Mouse (Mus musculus): ENCODE data around the gene Olfr213. TPM values are rescaled to one million over a fixed set of nuclear protein-coding genes. Genes with fewer than 3 reads are reported as not detected.

Olfr213 gene
- total and polyA plus RNA-seq, 3 experiments = not detected

DNA sequence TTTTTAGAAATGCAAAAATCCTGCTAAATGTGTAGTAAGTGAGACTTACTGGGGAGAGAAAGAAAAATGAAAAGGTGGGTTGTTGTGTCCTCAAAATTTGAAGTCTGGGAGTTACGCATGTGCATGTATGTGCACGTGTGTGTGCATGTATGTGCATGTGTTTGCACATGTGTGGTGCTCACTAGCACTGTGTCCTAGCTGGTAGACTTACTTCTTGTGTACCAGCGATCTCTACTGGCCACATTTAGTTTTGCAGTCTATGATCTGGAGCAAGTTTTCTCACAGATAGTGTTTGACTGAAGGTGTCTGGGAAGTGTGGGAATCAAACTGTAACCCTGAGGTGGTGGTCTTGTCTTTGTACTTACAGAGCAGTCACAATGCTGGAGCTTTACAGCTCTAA, 31.6 kb downstream of the Olfr213 start:
- H3K27ac ChIP-seq (ENCODE audit: control insufficient read depth, low read depth, low read length) = no peak overlapping the region
- H3K4me1 ChIP-seq (ENCODE audit: control insufficient read depth in 1 of 2, insufficient read depth in 2 of 2, low read length in 2 of 2) = no peaks in the 10 kb centered on the region
- no peak overlapping the region for H3K4me3 ChIP-seq (ENCODE audit: control insufficient read depth in 1 of 2, insufficient read depth in 1 of 2, low read depth in 2 of 2, low read length in 2 of 2)
- peak; percentile 95 for TF ChIP-seq RAD21 (IDR thresholded peaks at IDR 0.05; ENCODE audit: low read depth, low read length)
- peak; percentile 74 for TF ChIP-seq MAX (IDR thresholded peaks at IDR 0.05; ENCODE audit: low read length)
- peak; percentile 91 for TF ChIP-seq ZC3H11A (IDR thresholded peaks at IDR 0.05; ENCODE audit: low read depth, low read length)
- no peak for TF ChIP-seq E2F4 (IDR thresholded peaks at IDR 0.05; ENCODE audit: borderline replicate concordance, low read depth, low read length)
- TF ChIP-seq CHD1 (IDR thresholded peaks at IDR 0.05; ENCODE audit: low read depth, low read length) = no peak
- TF ChIP-seq SMC3 (IDR thresholded peaks at IDR 0.05; ENCODE audit: low read depth, low read length) = peak; percentile 89
- no peak for TF ChIP-seq GABPA (IDR thresholded peaks at IDR 0.05; ENCODE audit: low read depth, low read length)
- TF ChIP-seq USF1 (IDR thresholded peaks at IDR 0.05; ENCODE audit: low read depth, low read length) = no peak
- peak; percentile 53 to 89 (median 80) for TF ChIP-seq CTCF (IDR thresholded peaks at IDR 0.05 in 2 of 3, conservative IDR thresholded peaks at IDR 0.05 in 1 of 3; ENCODE audit: control insufficient read depth in 1 of 3, insufficient read depth in 1 of 3, low read depth in 2 of 3, low read length in 3 of 3, poor library complexity in 1 of 3, severe bottlenecking in 1 of 3)
- TF ChIP-seq ZKSCAN1 (IDR thresholded peaks at IDR 0.05; ENCODE audit: low read depth, low read length) = no peak
- TF ChIP-seq POLR2A (IDR thresholded peaks at IDR 0.05; ENCODE audit: control insufficient read depth in 1 of 2, insufficient read depth in 1 of 2, low read depth in 1 of 2, low read length in 2 of 2, poor library complexity in 1 of 2) = no peak
- no peak for TF ChIP-seq MEF2A (IDR thresholded peaks at IDR 0.05; ENCODE audit: extremely low read depth, insufficient replicate concordance, low read depth, low read length, poor library complexity, severe bottlenecking)
- 0 out of 2 replicates have a peak, but pooled peaks have one; percentile 49 for TF ChIP-seq MYC (IDR thresholded peaks at IDR 0.05; ENCODE audit: low read depth, low read length)
- no peak overlapping the region for H3K9ac ChIP-seq (ENCODE audit: control insufficient read depth, low read depth, low read length, poor library complexity, severe bottlenecking)
- no peaks in the 10 kb centered on the region for H3K27me3 ChIP-seq (ENCODE audit: control insufficient read depth in 1 of 2, insufficient read depth in 2 of 2, low read length in 2 of 2)
- no peaks in the 10 kb centered on the region for H3K79me2 ChIP-seq (ENCODE audit: control insufficient read depth, insufficient read depth, low read length, poor library complexity)
- no peaks in the 10 kb centered on the region for H3K36me3 ChIP-seq (ENCODE audit: control insufficient read depth in 1 of 2, insufficient read depth in 2 of 2, low read length in 2 of 2)
- no peaks in the 10 kb centered on the region for H3K9me3 ChIP-seq (replicated peaks; ENCODE audit: insufficient read depth, low read length)
- peak; percentile 70 for DNase-seq (ENCODE audit: low read depth, low spot score)

DNA sequence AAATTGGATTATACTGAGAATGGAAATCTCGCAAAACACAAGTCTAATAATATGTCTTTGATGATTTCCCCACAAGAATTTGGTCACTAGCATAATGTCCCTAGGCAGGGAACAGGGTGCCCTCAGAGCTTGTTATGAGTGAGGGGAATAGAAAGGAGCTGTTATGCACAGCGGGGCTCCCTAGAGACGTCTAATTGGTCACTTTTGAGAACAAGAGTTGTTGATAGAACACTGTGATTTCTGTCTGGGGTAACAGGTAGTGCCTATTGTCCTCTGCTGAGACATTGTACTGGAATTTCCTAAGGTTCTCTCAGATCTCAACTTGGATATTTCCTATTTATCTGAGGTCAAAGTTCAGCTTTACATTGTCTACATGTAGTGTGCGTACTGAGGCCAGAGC, 45.8 kb downstream of the Olfr213 start, which contains the start of gene Olfr215:
Gene Olfr215 (minus strand): TSS at position 101 of the 400 bp plus-strand sequence.
- H3K79me2 ChIP-seq (ENCODE audit: control insufficient read depth, insufficient read depth, low read length, poor library complexity) = no peaks in the 10 kb centered on the region
- no peak within 1 kb of the TSS for H3K4me3 ChIP-seq (ENCODE audit: control insufficient read depth in 1 of 2, insufficient read depth in 1 of 2, low read depth in 2 of 2, low read length in 2 of 2)
- H3K4me1 ChIP-seq (ENCODE audit: control insufficient read depth in 1 of 2, insufficient read depth in 2 of 2, low read length in 2 of 2) = no peaks in the 10 kb centered on the region
- no peak within 1 kb of the TSS for H3K27ac ChIP-seq (ENCODE audit: control insufficient read depth, low read depth, low read length)
- no peak within 1 kb of the TSS for H3K9ac ChIP-seq (ENCODE audit: control insufficient read depth, low read depth, low read length, poor library complexity, severe bottlenecking)
- DNase-seq (ENCODE audit: low read depth, low spot score) = no peak
- TF ChIP-seq ETS1 (IDR thresholded peaks at IDR 0.05; ENCODE audit: low read depth, low read length) (no peak), MXI1 (IDR thresholded peaks at IDR 0.05; ENCODE audit: low read depth, low read length) (no peak), CHD1 (IDR thresholded peaks at IDR 0.05; ENCODE audit: low read depth, low read length) (no peak), USF1 (IDR thresholded peaks at IDR 0.05; ENCODE audit: low read depth, low read length) (no peak), ZC3H11A (IDR thresholded peaks at IDR 0.05; ENCODE audit: low read depth, low read length) (no peak), SMC3 (IDR thresholded peaks at IDR 0.05; ENCODE audit: low read depth, low read length) (no peak), TCF12 (IDR thresholded peaks at IDR 0.05; ENCODE audit: low read depth, low read length) (no peak), MEF2A (IDR thresholded peaks at IDR 0.05; ENCODE audit: extremely low read depth, insufficient replicate concordance, low read depth, low read length, poor library complexity, severe bottlenecking) (no peak), POLR2AphosphoS5 (IDR thresholded peaks at IDR 0.05; ENCODE audit: borderline replicate concordance, low read depth, low read length) (no peak), POLR2AphosphoS2 (IDR thresholded peaks at IDR 0.05; ENCODE audit: low read length) (no peak), RCOR1 (IDR thresholded peaks at IDR 0.05; ENCODE audit: low read depth, low read length) (no peak), MAZ (IDR thresholded peaks at IDR 0.05; ENCODE audit: low read depth, low read length) (no peak), SIN3A (IDR thresholded peaks at IDR 0.05; ENCODE audit: low read length) (no peak), NRF1 (IDR thresholded peaks at IDR 0.05; ENCODE audit: insufficient read depth, low read depth, low read length, poor library complexity, severe bottlenecking) (no peak), NELFE (IDR thresholded peaks at IDR 0.05; ENCODE audit: low read depth, low read length) (no peak), ZKSCAN1 (IDR thresholded peaks at IDR 0.05; ENCODE audit: low read depth, low read length) (no peak), BHLHE40 (IDR thresholded peaks at IDR 0.05; ENCODE audit: borderline replicate concordance, low read depth, low read length) (no peak), MAX (IDR thresholded peaks at IDR 0.05; ENCODE audit: low read length) (no peak)
- H3K27me3 ChIP-seq (ENCODE audit: control insufficient read depth in 1 of 2, insufficient read depth in 2 of 2, low read length in 2 of 2) = no peaks in the 10 kb centered on the region
- H3K9me3 ChIP-seq (replicated peaks; ENCODE audit: insufficient read depth, low read length) = no peaks in the 10 kb centered on the region
- H3K36me3 ChIP-seq (ENCODE audit: control insufficient read depth in 1 of 2, insufficient read depth in 2 of 2, low read length in 2 of 2) = no peaks in the 10 kb centered on the region
